Mouse (Mus musculus): ENCODE results near the gene Slc50a1. TPM values are rescaled to one million over a fixed set of nuclear protein-coding genes. Genes with fewer than 3 reads are reported as not detected.

The Slc50a1 gene
- total and polyA plus RNA-seq, 3 experiments: 22.5 to 45.9 TPM; not detected in 1

- DNase-seq (ENCODE audit: low read depth, low spot score): no peak
- Histone ChIP-seq H3K36me3 (ENCODE audit: control insufficient read depth in 1 of 2, insufficient read depth in 2 of 2, low read length in 2 of 2) (no peaks in the 10 kb centered on the region), H3K9me3 (replicated peaks; ENCODE audit: insufficient read depth, low read length) (no peaks in the 10 kb centered on the region), H3K27ac (ENCODE audit: control insufficient read depth, low read depth, low read length) (no peak overlapping the region), H3K79me2 (ENCODE audit: control insufficient read depth, insufficient read depth, low read length, poor library complexity) (no peaks in the 10 kb centered on the region), H3K9ac (ENCODE audit: control insufficient read depth, low read depth, low read length, poor library complexity, severe bottlenecking) (no peak overlapping the region), H3K4me3 (ENCODE audit: control insufficient read depth in 1 of 2, insufficient read depth in 1 of 2, low read depth in 2 of 2, low read length in 2 of 2) (no peak overlapping the region), H3K27me3 (ENCODE audit: control insufficient read depth in 1 of 2, insufficient read depth in 2 of 2, low read length in 2 of 2) (peaks cover 10 to 21% of the 10 kb centered on the region in 2 experiments), H3K4me1 (ENCODE audit: control insufficient read depth in 1 of 2, insufficient read depth in 2 of 2, low read length in 2 of 2) (peaks cover 4 to 8% of the 10 kb centered on the region in 2 experiments)
- TF ChIP-seq UBTF (IDR thresholded peaks at IDR 0.05; ENCODE audit: borderline replicate concordance, insufficient read depth, low read depth, low read length) (no peak), GABPA (IDR thresholded peaks at IDR 0.05; ENCODE audit: low read depth, low read length) (no peak), CTCF (IDR thresholded peaks at IDR 0.05 in 2 of 3, conservative IDR thresholded peaks at IDR 0.05 in 1 of 3; ENCODE audit: control insufficient read depth in 1 of 3, insufficient read depth in 1 of 3, low read depth in 2 of 3, low read length in 3 of 3, poor library complexity in 1 of 3, severe bottlenecking in 1 of 3) (no peak), MXI1 (IDR thresholded peaks at IDR 0.05; ENCODE audit: low read depth, low read length) (no peak), TCF12 (IDR thresholded peaks at IDR 0.05; ENCODE audit: low read depth, low read length) (no peak), MYB (IDR thresholded peaks at IDR 0.05; ENCODE audit: low read depth, low read length) (no peak), NRF1 (IDR thresholded peaks at IDR 0.05; ENCODE audit: insufficient read depth, low read depth, low read length, poor library complexity, severe bottlenecking) (no peak), MAX (IDR thresholded peaks at IDR 0.05; ENCODE audit: low read length) (no peak), GATA1 (IDR thresholded peaks at IDR 0.05; ENCODE audit: low read depth, low read length) (no peak), SIN3A (IDR thresholded peaks at IDR 0.05; ENCODE audit: low read length) (no peak), ZNF384 (IDR thresholded peaks at IDR 0.05; ENCODE audit: low read depth, low read length) (no peak), NELFE (IDR thresholded peaks at IDR 0.05; ENCODE audit: low read depth, low read length) (no peak), BHLHE40 (IDR thresholded peaks at IDR 0.05; ENCODE audit: borderline replicate concordance, low read depth, low read length) (no peak)
These were observed 49.4 kb upstream of the Slc50a1 start for GRCm38 (mm10) chr3:89319591-89320350.

DNA sequence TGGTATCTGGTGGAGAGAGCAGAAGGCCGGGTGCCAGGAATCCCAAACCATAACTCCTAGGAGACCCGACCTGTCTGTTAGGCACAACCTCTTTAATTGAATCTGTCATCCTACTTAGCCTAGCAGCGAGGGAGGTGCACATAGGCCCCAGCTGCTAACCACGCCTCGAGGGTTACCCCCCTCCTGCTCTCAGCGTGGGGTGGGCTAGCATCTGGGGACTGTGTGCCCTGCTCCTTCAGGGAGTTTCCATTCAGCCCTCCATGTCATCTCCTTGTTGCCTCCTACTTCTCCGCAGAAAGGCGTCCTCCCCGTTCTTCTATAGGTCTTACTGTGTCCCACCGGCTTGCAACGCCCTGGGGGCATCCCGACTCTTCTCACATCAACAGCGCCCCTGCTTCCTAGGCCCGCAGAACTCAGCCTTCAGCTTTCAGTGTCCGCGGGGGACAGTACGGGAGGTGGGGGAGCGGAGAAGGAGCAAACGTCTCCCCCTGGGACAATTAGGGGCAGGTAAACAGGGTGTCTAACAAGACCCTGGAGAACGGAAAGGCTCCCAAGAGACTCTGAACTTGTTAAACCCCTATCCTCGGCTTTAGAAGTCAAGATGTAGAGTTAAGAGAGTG, 48.7 kb upstream of the Slc50a1 start:
- Histone ChIP-seq H3K79me2 (ENCODE audit: control insufficient read depth, insufficient read depth, low read length, poor library complexity) (no peaks in the 10 kb centered on the region), H3K9ac (ENCODE audit: control insufficient read depth, low read depth, low read length, poor library complexity, severe bottlenecking) (no peak overlapping the region), H3K27me3 (ENCODE audit: control insufficient read depth in 1 of 2, insufficient read depth in 2 of 2, low read length in 2 of 2) (peaks cover 15 to 22% of the 10 kb centered on the region in 2 experiments), H3K36me3 (ENCODE audit: control insufficient read depth in 1 of 2, insufficient read depth in 2 of 2, low read length in 2 of 2) (no peaks in the 10 kb centered on the region), H3K9me3 (replicated peaks; ENCODE audit: insufficient read depth, low read length) (no peaks in the 10 kb centered on the region), H3K4me3 (ENCODE audit: control insufficient read depth in 1 of 2, insufficient read depth in 1 of 2, low read depth in 2 of 2, low read length in 2 of 2) (no peak overlapping the region), H3K27ac (ENCODE audit: control insufficient read depth, low read depth, low read length) (no peak overlapping the region), H3K4me1 (ENCODE audit: control insufficient read depth in 1 of 2, insufficient read depth in 2 of 2, low read length in 2 of 2) (peaks cover 4 to 8% of the 10 kb centered on the region in 2 experiments)
- no peak for DNase-seq (ENCODE audit: low read depth, low spot score)
- TF ChIP-seq POLR2A (IDR thresholded peaks at IDR 0.05; ENCODE audit: control insufficient read depth in 1 of 2, insufficient read depth in 1 of 2, low read depth in 1 of 2, low read length in 2 of 2, poor library complexity in 1 of 2): no peak
- TF ChIP-seq RCOR1 (IDR thresholded peaks at IDR 0.05; ENCODE audit: low read depth, low read length): no peak
- no peak for TF ChIP-seq ZC3H11A (IDR thresholded peaks at IDR 0.05; ENCODE audit: low read depth, low read length)
- TF ChIP-seq EP300 (IDR thresholded peaks at IDR 0.05; ENCODE audit: low read depth in 1 of 2, low read length in 2 of 2): no peak
- no peak for TF ChIP-seq POLR2AphosphoS2 (IDR thresholded peaks at IDR 0.05; ENCODE audit: low read length)
- no peak for TF ChIP-seq SMC3 (IDR thresholded peaks at IDR 0.05; ENCODE audit: low read depth, low read length)
- no peak for TF ChIP-seq CHD2 (IDR thresholded peaks at IDR 0.05; ENCODE audit: low read length)
- no peak for TF ChIP-seq MYC (IDR thresholded peaks at IDR 0.05; ENCODE audit: low read depth, low read length)
- no peak for TF ChIP-seq CHD1 (IDR thresholded peaks at IDR 0.05; ENCODE audit: low read depth, low read length)
- TF ChIP-seq MYB (IDR thresholded peaks at IDR 0.05; ENCODE audit: low read depth, low read length): no peak
- no peak for TF ChIP-seq MEF2A (IDR thresholded peaks at IDR 0.05; ENCODE audit: extremely low read depth, insufficient replicate concordance, low read depth, low read length, poor library complexity, severe bottlenecking)
- no peak for TF ChIP-seq JUND (IDR thresholded peaks at IDR 0.05; ENCODE audit: low read depth, low read length)

All from MEL (cell line).